Mouse (Mus musculus): ENCODE results near the gene Dyrk3. TPM values are rescaled to one million over a fixed set of nuclear protein-coding genes. Genes with fewer than 3 reads are reported as not detected.

Gene Dyrk3
- polyA plus RNA-seq (2015; fragmentation: Nextera tagmentation; extraction: Ambion mirVana), result 3.2 and 4.5 TPM in 2 replicates

- 4% methylated on average over 49 of the region's 49 CpGs for WGBS
- Histone ChIP-seq H3K27me3 (replicated peaks) (no peaks in the 10 kb centered on the region), H3K4me1 (peaks cover 31% of the 10 kb centered on the region), H3K9me3 (no peaks in the 10 kb centered on the region), H3K36me3 (no peaks in the 10 kb centered on the region), H3K9ac (peak within 1 kb of the TSS; percentile 86), H3K27ac (replicated peaks) (peak within 1 kb of the TSS; percentile 87), H3K4me2 (peak within 1 kb of the TSS; percentile 83), H3K4me3 (peak within 1 kb of the TSS; percentile 80)
- ATAC-seq (ENCODE audit: extremely low read depth, insufficient number of reproducible peaks, low FRiP score, low TSS enrichment), result peak; percentile 94
These were observed at the start of gene Dyrk3 for GRCm38 (mm10) chr1:131138191-131139016. Gene Dyrk3, minus strand, starts transcription at chr1:131138340.

- no peak overlapping the region for H3K4me3 ChIP-seq
- H3K4me2 ChIP-seq, result no peak overlapping the region
- ATAC-seq (ENCODE audit: extremely low read depth, insufficient number of reproducible peaks, low FRiP score, low TSS enrichment), result peak; percentile 7; the same call in 1 of the 2 replicates
- no peaks in the 10 kb centered on the region for H3K27me3 ChIP-seq (replicated peaks)
- 83% methylated on average over 5 of the region's 5 CpGs for WGBS
- no peak overlapping the region for H3K9ac ChIP-seq
- no peaks in the 10 kb centered on the region for H3K36me3 ChIP-seq
- H3K4me1 ChIP-seq, result peaks cover 60% of the 10 kb centered on the region
- H3K27ac ChIP-seq (replicated peaks), result no peak overlapping the region
- H3K9me3 ChIP-seq, result no peaks in the 10 kb centered on the region
These were observed 49.7 kb upstream of the Dyrk3 start for GRCm38 (mm10) chr1:131187856-131188255.

- no peaks in the 10 kb centered on the region for H3K9me3 ChIP-seq
- H3K27me3 ChIP-seq (replicated peaks), result no peaks in the 10 kb centered on the region
- no peak overlapping the region for H3K4me3 ChIP-seq
- H3K9ac ChIP-seq, result no peak overlapping the region
- 61% methylated on average over 6 of the region's 6 CpGs for WGBS
- H3K36me3 ChIP-seq, result no peaks in the 10 kb centered on the region
- no peak for ATAC-seq (ENCODE audit: extremely low read depth, insufficient number of reproducible peaks, low FRiP score, low TSS enrichment)
- H3K4me2 ChIP-seq, result no peak overlapping the region
- peak overlapping the region; percentile 70; the same call in 1 of the 2 replicates for H3K27ac ChIP-seq (replicated peaks)
- peaks cover 66% of the 10 kb centered on the region for H3K4me1 ChIP-seq
These were observed 48.9 kb upstream of the Dyrk3 start for GRCm38 (mm10) chr1:131186995-131187394.

GRCm38 (mm10) chr1:131185821-131186506 lies 47.8 kb upstream of the Dyrk3 start:
- Histone ChIP-seq H3K4me2 (peak overlapping the region; percentile 47), H3K27ac (replicated peaks) (peak overlapping the region; percentile 70)

GRCm38 (mm10) chr1:131184956-131185660 lies 47.0 kb upstream of the Dyrk3 start:
- WGBS, result 29% methylated on average over 8 of the region's 8 CpGs
- no peak overlapping the region for H3K4me3 ChIP-seq
- H3K4me2 ChIP-seq, result peak overlapping the region; percentile 47
- ATAC-seq (ENCODE audit: extremely low read depth, insufficient number of reproducible peaks, low FRiP score, low TSS enrichment), result no peak
- H3K27me3 ChIP-seq (replicated peaks), result no peaks in the 10 kb centered on the region
- peaks cover 72% of the 10 kb centered on the region for H3K4me1 ChIP-seq
- H3K36me3 ChIP-seq, result peaks cover 14% of the 10 kb centered on the region
- no peaks in the 10 kb centered on the region for H3K9me3 ChIP-seq
- H3K27ac ChIP-seq (replicated peaks), result peak overlapping the region; percentile 70
- H3K9ac ChIP-seq, result peak overlapping the region; percentile 41; the same call in 1 of the 2 replicates

More at GRCm38 (mm10) chr1:131185821-131186506, 47.8 kb upstream of the Dyrk3 start:
- peak overlapping the region; percentile 30; the same call in 1 of the 2 replicates for H3K9ac ChIP-seq
- no peaks in the 10 kb centered on the region for H3K9me3 ChIP-seq
- no peaks in the 10 kb centered on the region for H3K27me3 ChIP-seq (replicated peaks)
- no peak overlapping the region for H3K4me3 ChIP-seq
- H3K4me1 ChIP-seq, result peaks cover 72% of the 10 kb centered on the region
- no peak for ATAC-seq (ENCODE audit: extremely low read depth, insufficient number of reproducible peaks, low FRiP score, low TSS enrichment)
- peaks cover 5% of the 10 kb centered on the region for H3K36me3 ChIP-seq
- 25% methylated on average over 13 of the region's 13 CpGs for WGBS

- Histone ChIP-seq H3K9me3 (no peaks in the 10 kb centered on the region), H3K4me3 (no peak overlapping the region), H3K4me1 (peaks cover 68% of the 10 kb centered on the region), H3K9ac (peak overlapping the region; percentile 41; the same call in 1 of the 2 replicates), H3K27ac (replicated peaks) (peak overlapping the region; percentile 70), H3K27me3 (replicated peaks) (no peaks in the 10 kb centered on the region), H3K4me2 (peak overlapping the region; percentile 47; the same call in 1 of the 2 replicates), H3K36me3 (peaks cover 21% of the 10 kb centered on the region)
- ATAC-seq (ENCODE audit: extremely low read depth, insufficient number of reproducible peaks, low FRiP score, low TSS enrichment), result no peak
- WGBS, result 52% methylated on average over 9 of the region's 9 CpGs
These were observed 46.3 kb upstream of the Dyrk3 start for GRCm38 (mm10) chr1:131184253-131184955.

GRCm38 (mm10) chr1:131183201-131183600 lies 45.1 kb upstream of the Dyrk3 start:
- no peak overlapping the region for H3K9ac ChIP-seq
- ATAC-seq (ENCODE audit: extremely low read depth, insufficient number of reproducible peaks, low FRiP score, low TSS enrichment), result no peak
- H3K4me3 ChIP-seq, result no peak overlapping the region
- WGBS, result 66% methylated on average over 7 of the region's 7 CpGs
- peaks cover 57% of the 10 kb centered on the region for H3K4me1 ChIP-seq
- H3K4me2 ChIP-seq, result no peak overlapping the region
- no peaks in the 10 kb centered on the region for H3K9me3 ChIP-seq
- H3K27me3 ChIP-seq (replicated peaks), result no peaks in the 10 kb centered on the region
- peaks cover 30% of the 10 kb centered on the region for H3K36me3 ChIP-seq
- no peak overlapping the region for H3K27ac ChIP-seq (replicated peaks)

- ATAC-seq (ENCODE audit: extremely low read depth, insufficient number of reproducible peaks, low FRiP score, low TSS enrichment), result peak; percentile 22; the same call in 1 of the 2 replicates
- H3K4me1 ChIP-seq, result peaks cover 51% of the 10 kb centered on the region
- no peak overlapping the region for H3K4me3 ChIP-seq
- H3K9ac ChIP-seq, result peak overlapping the region; percentile 4; the same call in 1 of the 2 replicates
- peaks cover 43% of the 10 kb centered on the region for H3K36me3 ChIP-seq
- H3K27ac ChIP-seq (replicated peaks), result no peak overlapping the region
- no peaks in the 10 kb centered on the region for H3K9me3 ChIP-seq
- whole genome bisulfite sequencing, result 53% methylated on average over 9 of the region's 9 CpGs
- no peak overlapping the region for H3K4me2 ChIP-seq
- no peaks in the 10 kb centered on the region for H3K27me3 ChIP-seq (replicated peaks)
These were observed 43.7 kb upstream of the Dyrk3 start for GRCm38 (mm10) chr1:131181642-131182527.

GRCm38 (mm10) chr1:131180386-131180785 lies 42.2 kb upstream of the Dyrk3 start:
- no peak for ATAC-seq (ENCODE audit: extremely low read depth, insufficient number of reproducible peaks, low FRiP score, low TSS enrichment)
- Histone ChIP-seq H3K9me3 (no peaks in the 10 kb centered on the region), H3K4me2 (no peak overlapping the region), H3K36me3 (peaks cover 58% of the 10 kb centered on the region), H3K4me3 (no peak overlapping the region), H3K4me1 (peaks cover 36% of the 10 kb centered on the region), H3K27me3 (replicated peaks) (no peaks in the 10 kb centered on the region), H3K9ac (no peak overlapping the region), H3K27ac (replicated peaks) (no peak overlapping the region)
- WGBS, result 97% methylated on average over 7 of the region's 7 CpGs

- no peak overlapping the region for H3K4me2 ChIP-seq
- H3K4me3 ChIP-seq, result no peak overlapping the region
- peaks cover 81% of the 10 kb centered on the region for H3K36me3 ChIP-seq
- peaks cover 20% of the 10 kb centered on the region for H3K4me1 ChIP-seq
- no peak overlapping the region for H3K9ac ChIP-seq
- 83% methylated on average over 5 of the region's 5 CpGs for WGBS
- no peak overlapping the region for H3K27ac ChIP-seq (replicated peaks)
- H3K27me3 ChIP-seq (replicated peaks), result no peaks in the 10 kb centered on the region
- no peaks in the 10 kb centered on the region for H3K9me3 ChIP-seq
- no peak for ATAC-seq (ENCODE audit: extremely low read depth, insufficient number of reproducible peaks, low FRiP score, low TSS enrichment)
These were observed 39.9 kb upstream of the Dyrk3 start for GRCm38 (mm10) chr1:131178083-131178482.
